Mouse (Mus musculus) small intestine, adult 2 months (tissue): ENCODE results near the gene Gpx6. TPM values are rescaled to one million over a fixed set of nuclear protein-coding genes. Genes with fewer than 3 reads are reported as not detected.

Source experiments
- H3K27ac ChIP-seq: fragments of 200-500 bp; 2 replicates; pipeline ENCODE4 v1.5.1; 2012; ENCODE audit warnings: low read depth, low read length, control low read depth, inconsistent platforms; ENCODE audit not compliant: insufficient read depth
- H3K27me3 ChIP-seq: fragments of 200-500 bp; 2 replicates; pipeline ENCODE4 v1.6.1; 2012; ENCODE audit warnings: mild to moderate bottlenecking, moderate library complexity, low read length, inconsistent platforms; ENCODE audit not compliant: control insufficient read depth, insufficient read depth
- H3K36me3 ChIP-seq: fragments of 200-500 bp; 2 replicates; pipeline ENCODE4 v1.6.1; 2012; ENCODE audit warnings: mild to moderate bottlenecking, low read length, control low read depth, inconsistent platforms; ENCODE audit not compliant: control insufficient read depth, insufficient read depth
- H3K4me1 ChIP-seq: fragments of 200-500 bp; 2 replicates; pipeline ENCODE4 v1.6.1; 2012; ENCODE audit warnings: low read length, inconsistent platforms, mixed read lengths; ENCODE audit not compliant: control insufficient read depth, insufficient read depth, insufficient read length
- H3K4me3 ChIP-seq: fragments of 200-500 bp; 2 replicates; pipeline ENCODE4 v1.5.1; 2012; ENCODE audit warnings: low read depth, mild to moderate bottlenecking, control low read depth, inconsistent platforms, low read length, moderate library complexity
- CTCF ChIP-seq: fragments of 200-500 bp; IDR thresholded peaks from 2 replicates; pipeline ENCODE4 v1.5.1; 2012; ENCODE audit warnings: low read depth, mild to moderate bottlenecking, control low read depth, inconsistent platforms, low read length, moderate library complexity, mixed read lengths; ENCODE audit not compliant: insufficient replicate concordance, insufficient read length; ENCODE audit errors: extremely low read depth
- POLR2A ChIP-seq: fragments of 200-500 bp; IDR thresholded peaks from 2 replicates; pipeline ENCODE4 v1.6.1; 2012; ENCODE audit warnings: low read depth, mild to moderate bottlenecking, control low read depth, inconsistent platforms, low read length, moderate library complexity
- WGBS: fragments of 180-500 bp; shearing (Covaris S2); methylation state at CpG from one replicate; pipeline ENCODE4 v1.1.7; 2018; 5-methylcytosine and 5-hydroxymethylcytosine counted together
- polyA plus RNA-seq: library from polyadenylated mRNA; depleted of rRNA; stranded (reverse); fragments of >200 nt; gene quantifications from 2 replicates; pipeline ENCODE4 v1.2.3, GENCODE M21; 2012

Gene Gpx6
- polyA plus RNA-seq, 1 experiment = not detected

- Histone ChIP-seq H3K36me3 (no peaks in the 10 kb centered on the region), H3K4me3 (no peak overlapping the region), H3K4me1 (no peaks in the 10 kb centered on the region), H3K27me3 (no peaks in the 10 kb centered on the region), H3K27ac (no peak overlapping the region)
- WGBS = 70% methylated on average over 3 of the region's 3 CpGs
- no peak for TF ChIP-seq CTCF
- no peak for TF ChIP-seq POLR2A
These were observed 7.3 kb upstream of the Gpx6 start for GRCm38 (mm10) chr13:21304483-21305066.

GRCm38 (mm10) chr13:21309788-21310187, 2.1 kb upstream of the Gpx6 start:
- Histone ChIP-seq H3K4me1 (no peaks in the 10 kb centered on the region), H3K36me3 (no peaks in the 10 kb centered on the region), H3K27ac (no peak overlapping the region), H3K27me3 (no peaks in the 10 kb centered on the region), H3K4me3 (no peak overlapping the region)
- 60% methylated on average over 2 of the region's 2 CpGs for WGBS
- no peak for TF ChIP-seq CTCF
- no peak for TF ChIP-seq POLR2A

- no peaks in the 10 kb centered on the region for H3K4me1 ChIP-seq
- no peak overlapping the region for H3K4me3 ChIP-seq
- TF ChIP-seq POLR2A (no peak), CTCF (no peak)
- no peaks in the 10 kb centered on the region for H3K27me3 ChIP-seq
- no peaks in the 10 kb centered on the region for H3K36me3 ChIP-seq
- H3K27ac ChIP-seq = no peak overlapping the region
- whole genome bisulfite sequencing = 58% methylated on average over 4 of the region's 5 CpGs
These were observed 929 bp downstream of the Gpx6 start for GRCm38 (mm10) chr13:21312854-21313253.

GRCm38 (mm10) chr13:21313903-21314302, 2.0 kb downstream of the Gpx6 start:
- TF ChIP-seq POLR2A (no peak), CTCF (no peak)
- no peak overlapping the region for H3K27ac ChIP-seq
- H3K4me3 ChIP-seq = no peak overlapping the region
- H3K4me1 ChIP-seq = no peaks in the 10 kb centered on the region
- no peaks in the 10 kb centered on the region for H3K27me3 ChIP-seq
- 70% methylated on average over 4 of the region's 4 CpGs for WGBS
- H3K36me3 ChIP-seq = no peaks in the 10 kb centered on the region

- Histone ChIP-seq H3K36me3 (no peaks in the 10 kb centered on the region), H3K27me3 (no peaks in the 10 kb centered on the region; the same call in 1 of the 2 replicates), H3K4me3 (no peak overlapping the region), H3K4me1 (no peaks in the 10 kb centered on the region), H3K27ac (no peak overlapping the region)
- 53% methylated on average over 3 of the region's 3 CpGs for WGBS
- TF ChIP-seq CTCF (no peak), POLR2A (no peak)
These were observed 8.3 kb downstream of the Gpx6 start for GRCm38 (mm10) chr13:21320262-21320661.

- no peak overlapping the region for H3K27ac ChIP-seq
- WGBS = 20% methylated on average over 18 of the region's 18 CpGs
- TF ChIP-seq CTCF (no peak), POLR2A (no peak)
- no peaks in the 10 kb centered on the region for H3K36me3 ChIP-seq
- no peaks in the 10 kb centered on the region for H3K4me1 ChIP-seq
- H3K4me3 ChIP-seq = no peak overlapping the region
- no peaks in the 10 kb centered on the region; the same call in 1 of the 2 replicates for H3K27me3 ChIP-seq
These were observed 10.1 kb downstream of the Gpx6 start for GRCm38 (mm10) chr13:21321890-21322494.

GRCm38 (mm10) chr13:21322509-21323375, 10.8 kb downstream of the Gpx6 start:
- Histone ChIP-seq H3K27me3 (no peaks in the 10 kb centered on the region; the same call in 1 of the 2 replicates), H3K27ac (no peak overlapping the region), H3K36me3 (no peaks in the 10 kb centered on the region), H3K4me1 (no peaks in the 10 kb centered on the region), H3K4me3 (no peak overlapping the region)
- WGBS = 28% methylated on average over 18 of the region's 18 CpGs
- TF ChIP-seq POLR2A (no peak), CTCF (no peak)
